Mouse (Mus musculus): Measurements from ENCODE around the gene Mfn1. TPM values are rescaled to one million over a fixed set of nuclear protein-coding genes. Genes with fewer than 3 reads are reported as not detected.

Mfn1 gene
- polyA plus RNA-seq, 1 experiment from 2014 or later: 49.7 TPM

DNA sequence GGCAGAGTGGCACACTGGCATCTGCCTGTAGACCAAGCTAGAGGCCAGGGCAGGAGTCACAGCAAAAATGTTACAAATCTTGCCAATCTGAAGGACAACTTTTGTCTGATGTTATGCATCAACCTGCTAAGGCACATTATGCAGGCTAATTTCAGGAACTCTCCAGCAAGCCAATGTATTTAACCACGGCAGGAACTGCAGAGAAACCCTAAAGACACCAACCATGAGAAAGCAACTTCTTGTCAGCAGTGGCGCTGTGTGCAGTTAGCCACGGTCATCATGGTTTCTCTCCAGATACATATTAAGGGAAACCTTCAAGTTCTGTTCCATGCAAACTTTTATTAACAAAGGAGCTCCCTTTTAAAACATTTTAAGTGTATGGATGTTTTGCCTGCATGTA is 52.6 kb downstream of the Mfn1 start:
- ATAC-seq (ENCODE audit: low FRiP score, low read depth): no peak
- H3K4me2 ChIP-seq (replicated peaks): no peak overlapping the region
- WGBS: 89% methylated on average over 3 of the region's 3 CpGs
- no peak overlapping the region for H3K9ac ChIP-seq
- no peak overlapping the region for H3K4me3 ChIP-seq
- no peaks in the 10 kb centered on the region for H3K4me1 ChIP-seq
- no peaks in the 10 kb centered on the region for H3K9me3 ChIP-seq
- H3K27me3 ChIP-seq (replicated peaks): no peaks in the 10 kb centered on the region
- H3K27ac ChIP-seq: no peak overlapping the region
- peaks cover 31% of the 10 kb centered on the region for H3K36me3 ChIP-seq

DNA sequence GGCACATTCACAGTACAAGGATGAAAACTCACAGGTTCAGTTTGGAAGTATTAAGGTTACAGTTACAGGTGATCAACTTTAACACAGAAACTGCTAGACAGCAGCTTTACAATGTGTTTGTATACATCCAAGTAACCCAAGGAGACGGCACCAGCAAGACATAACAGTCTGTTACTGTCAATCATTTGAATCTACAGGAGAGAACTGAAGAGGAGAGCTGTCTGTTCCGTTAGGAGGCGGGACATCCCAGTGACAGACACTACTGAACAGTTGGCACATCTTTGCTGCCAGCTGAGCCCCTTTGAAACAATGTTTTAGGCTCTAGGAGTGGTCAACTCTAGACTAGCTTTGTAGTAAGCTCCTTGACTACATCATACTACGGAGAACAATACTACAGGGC is 54.2 kb downstream of the Mfn1 start:
- no peaks in the 10 kb centered on the region for H3K9me3 ChIP-seq
- H3K27me3 ChIP-seq (replicated peaks): no peaks in the 10 kb centered on the region
- no peak for ATAC-seq (ENCODE audit: low FRiP score, low read depth)
- no peak overlapping the region for H3K9ac ChIP-seq
- H3K4me1 ChIP-seq: no peaks in the 10 kb centered on the region
- H3K27ac ChIP-seq: no peak overlapping the region
- H3K36me3 ChIP-seq: peaks cover 32% of the 10 kb centered on the region; the same call in 1 of the 2 replicates
- H3K4me2 ChIP-seq (replicated peaks): no peak overlapping the region
- 93% methylated on average over 4 of the region's 4 CpGs for WGBS
- no peak overlapping the region for H3K4me3 ChIP-seq

DNA sequence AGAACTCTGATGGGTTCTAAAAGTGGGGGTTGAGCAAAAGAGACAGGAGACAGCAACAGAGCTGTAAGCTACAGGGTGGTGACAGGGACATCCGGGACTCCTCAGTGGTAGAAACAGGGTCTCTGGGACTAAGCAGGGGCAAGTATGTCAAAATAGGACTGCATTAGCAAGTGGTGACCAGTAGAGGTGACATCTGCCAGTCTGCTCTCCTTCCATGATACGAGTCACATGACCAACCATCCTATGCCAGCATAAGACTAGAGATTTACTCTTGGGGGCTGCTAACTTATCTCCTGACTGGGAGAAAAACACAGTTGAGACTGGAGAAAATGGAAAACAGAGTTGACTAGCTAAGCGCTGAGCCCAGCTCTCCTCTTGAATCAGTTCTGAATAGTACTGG is 57.0 kb downstream of the Mfn1 start:
- H3K4me2 ChIP-seq (replicated peaks): no peak overlapping the region
- no peak overlapping the region for H3K9ac ChIP-seq
- peaks cover 35% of the 10 kb centered on the region; the same call in 1 of the 2 replicates for H3K36me3 ChIP-seq
- H3K9me3 ChIP-seq: no peaks in the 10 kb centered on the region
- H3K27ac ChIP-seq: no peak overlapping the region
- no peak overlapping the region for H3K4me3 ChIP-seq
- 93% methylated on average over 3 of the region's 3 CpGs for whole genome bisulfite sequencing
- H3K4me1 ChIP-seq: no peaks in the 10 kb centered on the region
- H3K27me3 ChIP-seq (replicated peaks): no peaks in the 10 kb centered on the region
- ATAC-seq (ENCODE audit: low FRiP score, low read depth): no peak

DNA sequence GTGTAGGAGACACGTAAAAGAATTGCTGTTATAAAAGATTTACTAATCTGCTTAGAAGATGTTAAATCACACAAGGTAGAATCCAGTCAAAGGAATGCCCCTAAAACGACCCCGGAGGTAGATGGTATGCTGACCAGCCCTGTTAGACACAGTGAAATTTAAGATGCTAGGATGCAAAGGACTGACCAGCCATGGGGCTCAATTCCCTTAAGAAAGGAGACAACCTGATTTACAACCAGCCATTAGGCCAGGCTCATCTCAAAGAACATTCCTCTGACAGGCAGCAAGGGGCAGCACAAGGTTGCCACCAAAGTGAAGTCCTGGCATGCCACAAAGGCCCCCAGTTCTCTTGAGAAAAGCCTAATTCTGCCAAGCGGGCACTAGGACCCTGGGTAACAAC is 65.8 kb downstream of the Mfn1 start:
- ATAC-seq (ENCODE audit: low FRiP score, low read depth): no peak
- no peaks in the 10 kb centered on the region for H3K9me3 ChIP-seq
- no peak overlapping the region for H3K4me3 ChIP-seq
- H3K36me3 ChIP-seq: peaks cover 5% of the 10 kb centered on the region; the same call in 1 of the 2 replicates
- H3K27me3 ChIP-seq (replicated peaks): no peaks in the 10 kb centered on the region
- 28% methylated on average over 4 of the region's 4 CpGs for WGBS
- no peak overlapping the region for H3K27ac ChIP-seq
- H3K9ac ChIP-seq: no peak overlapping the region
- H3K4me2 ChIP-seq (replicated peaks): no peak overlapping the region
- H3K4me1 ChIP-seq: no peaks in the 10 kb centered on the region

DNA sequence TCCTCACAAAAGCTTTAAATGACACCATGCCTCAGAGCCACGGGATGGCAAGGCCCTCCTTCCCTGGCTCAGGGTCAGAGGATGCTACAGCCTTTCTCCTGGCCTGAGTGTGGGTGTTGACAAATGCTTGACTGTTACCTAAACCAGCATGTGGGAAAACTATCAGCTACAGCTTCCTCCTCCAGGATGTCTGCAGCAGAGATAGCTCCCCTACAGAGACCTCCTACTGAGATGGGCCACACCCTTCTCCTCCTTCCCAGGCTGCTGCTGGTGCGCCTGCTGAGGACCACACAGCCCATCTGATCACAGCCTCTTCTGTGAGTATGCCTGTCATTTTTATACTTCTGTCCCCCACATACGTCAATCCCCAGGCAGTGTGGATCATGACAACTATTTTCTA is 70.1 kb downstream of the Mfn1 start:
- Histone ChIP-seq H3K4me1 (no peaks in the 10 kb centered on the region), H3K36me3 (peaks cover 4% of the 10 kb centered on the region; the same call in 1 of the 2 replicates), H3K27ac (no peak overlapping the region), H3K9ac (no peak overlapping the region), H3K4me3 (no peak overlapping the region), H3K27me3 (replicated peaks) (no peaks in the 10 kb centered on the region), H3K4me2 (replicated peaks) (no peak overlapping the region), H3K9me3 (no peaks in the 10 kb centered on the region)
- whole genome bisulfite sequencing: 69% methylated on average over 3 of the region's 3 CpGs
- ATAC-seq (ENCODE audit: low FRiP score, low read depth): no peak

GRCm38 (mm10) chr3:32601055-32601454 is 71.8 kb downstream of the Mfn1 start:
- Histone ChIP-seq H3K9ac (no peak overlapping the region), H3K4me3 (no peak overlapping the region), H3K9me3 (no peaks in the 10 kb centered on the region), H3K4me1 (no peaks in the 10 kb centered on the region), H3K27me3 (replicated peaks) (no peaks in the 10 kb centered on the region), H3K27ac (no peak overlapping the region), H3K4me2 (replicated peaks) (no peak overlapping the region), H3K36me3 (peaks cover 5% of the 10 kb centered on the region; the same call in 1 of the 2 replicates)
- WGBS: 94% methylated on average over 10 of the region's 10 CpGs
- no peak for ATAC-seq (ENCODE audit: low FRiP score, low read depth)

GRCm38 (mm10) chr3:32609233-32609632 is 80.0 kb downstream of the Mfn1 start:
- no peak for ATAC-seq (ENCODE audit: low FRiP score, low read depth)
- Histone ChIP-seq H3K4me2 (replicated peaks) (no peak overlapping the region), H3K4me1 (no peaks in the 10 kb centered on the region), H3K36me3 (peaks cover 2% of the 10 kb centered on the region; the same call in 1 of the 2 replicates), H3K27ac (no peak overlapping the region), H3K9me3 (no peaks in the 10 kb centered on the region), H3K4me3 (no peak overlapping the region), H3K27me3 (replicated peaks) (no peaks in the 10 kb centered on the region), H3K9ac (no peak overlapping the region)
- WGBS: 98% methylated on average over 4 of the region's 4 CpGs

DNA sequence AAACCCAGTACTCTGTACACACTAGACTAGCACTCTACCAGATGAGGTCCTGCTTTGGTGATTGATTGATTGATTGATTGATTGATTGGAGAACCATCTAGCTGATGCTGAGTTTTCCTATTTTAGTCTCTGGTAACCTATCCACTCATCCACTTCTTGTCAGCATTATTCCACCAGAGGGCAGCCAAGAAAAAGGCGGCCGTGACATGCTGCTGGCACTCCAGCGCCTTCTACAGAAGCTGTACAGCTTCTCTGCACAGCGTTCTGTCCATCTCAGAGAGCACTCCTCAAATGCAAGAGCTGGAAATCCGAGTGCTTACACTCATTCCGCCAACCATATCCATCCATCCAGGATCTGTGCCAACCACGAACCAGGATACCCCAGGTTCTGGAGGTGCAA is 81.3 kb downstream of the Mfn1 start:
- WGBS: 33% methylated on average over 7 of the region's 7 CpGs
- no peaks in the 10 kb centered on the region for H3K27me3 ChIP-seq (replicated peaks)
- H3K27ac ChIP-seq: no peak overlapping the region
- no peak overlapping the region for H3K4me2 ChIP-seq (replicated peaks)
- no peaks in the 10 kb centered on the region for H3K4me1 ChIP-seq
- H3K9ac ChIP-seq: no peak overlapping the region
- H3K36me3 ChIP-seq: no peaks in the 10 kb centered on the region
- no peak overlapping the region for H3K4me3 ChIP-seq
- H3K9me3 ChIP-seq: no peaks in the 10 kb centered on the region
- ATAC-seq (ENCODE audit: low FRiP score, low read depth): peak; percentile 45

- ATAC-seq (ENCODE audit: low FRiP score, low read depth): no peak
- H3K27me3 ChIP-seq (replicated peaks): no peaks in the 10 kb centered on the region
- whole genome bisulfite sequencing: 82% methylated on average over 11 of the region's 11 CpGs
- no peaks in the 10 kb centered on the region for H3K4me1 ChIP-seq
- no peak overlapping the region for H3K27ac ChIP-seq
- no peaks in the 10 kb centered on the region for H3K36me3 ChIP-seq
- no peak overlapping the region for H3K9ac ChIP-seq
- no peak overlapping the region for H3K4me3 ChIP-seq
- H3K4me2 ChIP-seq (replicated peaks): no peak overlapping the region
- H3K9me3 ChIP-seq: no peaks in the 10 kb centered on the region
Observed at GRCm38 (mm10) chr3:32611606-32612170, 82.4 kb downstream of the Mfn1 start.

DNA sequence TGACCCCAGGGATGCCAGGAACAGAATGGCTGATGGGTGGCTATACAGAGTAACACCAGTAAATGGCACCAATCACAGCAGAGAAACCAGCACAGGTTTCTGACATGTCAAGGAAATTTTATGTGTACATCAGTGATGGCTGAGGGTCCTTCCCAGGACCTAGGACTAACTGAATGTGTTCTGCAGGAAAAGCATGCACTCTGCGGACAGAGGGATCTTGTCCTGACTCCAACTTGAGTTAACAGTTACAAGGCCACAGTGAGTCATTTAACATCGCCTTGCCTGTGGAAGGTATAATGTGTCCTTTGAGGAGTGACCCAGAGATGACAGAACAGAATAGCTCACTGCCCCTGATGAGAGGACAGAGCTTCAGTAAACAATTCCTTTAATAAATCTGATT is 85.5 kb downstream of the Mfn1 start:
- H3K9ac ChIP-seq: no peak overlapping the region
- H3K27ac ChIP-seq: no peak overlapping the region
- H3K4me3 ChIP-seq: no peak overlapping the region
- no peaks in the 10 kb centered on the region for H3K4me1 ChIP-seq
- no peak overlapping the region for H3K4me2 ChIP-seq (replicated peaks)
- 84% methylated on average over 2 of the region's 2 CpGs for WGBS
- no peaks in the 10 kb centered on the region for H3K36me3 ChIP-seq
- no peaks in the 10 kb centered on the region for H3K27me3 ChIP-seq (replicated peaks)
- no peaks in the 10 kb centered on the region for H3K9me3 ChIP-seq
- no peak for ATAC-seq (ENCODE audit: low FRiP score, low read depth)

DNA sequence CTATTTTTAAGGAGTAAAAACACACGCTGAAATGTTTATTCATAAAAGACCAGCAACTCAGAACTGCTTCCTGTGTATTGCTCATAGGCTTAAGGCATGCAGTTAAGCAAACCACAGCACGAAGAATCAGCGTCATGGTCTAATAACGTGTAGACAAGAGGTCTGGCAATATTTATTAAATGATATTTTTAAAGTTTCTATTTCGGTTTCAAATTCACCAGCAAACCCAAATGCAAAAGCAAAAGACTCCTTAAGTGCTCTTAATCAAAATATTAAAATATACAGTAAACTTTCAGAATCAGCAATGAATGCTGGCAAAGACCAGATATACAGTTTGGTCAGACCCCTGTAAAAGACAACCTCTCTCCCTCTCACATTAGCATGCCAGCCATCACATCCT is 86.1 kb downstream of the Mfn1 start:
- ATAC-seq (ENCODE audit: low FRiP score, low read depth): no peak
- no peaks in the 10 kb centered on the region for H3K4me1 ChIP-seq
- no peaks in the 10 kb centered on the region for H3K36me3 ChIP-seq
- no peaks in the 10 kb centered on the region for H3K9me3 ChIP-seq
- 84% methylated on average over 5 of the region's 5 CpGs for WGBS
- no peak overlapping the region for H3K4me3 ChIP-seq
- H3K27ac ChIP-seq: no peak overlapping the region
- peak overlapping the region; percentile 65 for H3K4me2 ChIP-seq (replicated peaks)
- no peak overlapping the region for H3K9ac ChIP-seq
- no peaks in the 10 kb centered on the region for H3K27me3 ChIP-seq (replicated peaks)

- H3K4me3 ChIP-seq: peak overlapping the region; percentile 70
- 10% methylated on average over 9 of the region's 14 CpGs for WGBS
- peak overlapping the region; percentile 72 for H3K9ac ChIP-seq
- no peaks in the 10 kb centered on the region for H3K4me1 ChIP-seq
- no peaks in the 10 kb centered on the region for H3K36me3 ChIP-seq
- H3K4me2 ChIP-seq (replicated peaks): peak overlapping the region; percentile 65
- H3K9me3 ChIP-seq: no peaks in the 10 kb centered on the region
- ATAC-seq (ENCODE audit: low FRiP score, low read depth): no peak
- no peaks in the 10 kb centered on the region for H3K27me3 ChIP-seq (replicated peaks)
- H3K27ac ChIP-seq: no peak overlapping the region
Observed at GRCm38 (mm10) chr3:32616006-32616330, 86.7 kb downstream of the Mfn1 start.

- under 1% methylated on average over 73 of the region's 83 CpGs for WGBS
- Histone ChIP-seq H3K36me3 (no peaks in the 10 kb centered on the region), H3K9me3 (no peaks in the 10 kb centered on the region), H3K4me2 (replicated peaks) (peak within 1 kb of the TSS; percentile 65), H3K9ac (peak within 1 kb of the TSS; percentile 72), H3K27ac (no peak within 1 kb of the TSS), H3K27me3 (replicated peaks) (no peaks in the 10 kb centered on the region), H3K4me1 (no peaks in the 10 kb centered on the region), H3K4me3 (peak within 1 kb of the TSS; percentile 70)
- peak; percentile 93 for ATAC-seq (ENCODE audit: low FRiP score, low read depth)
Observed at GRCm38 (mm10) chr3:32616331-32617052, 87.2 kb downstream of the Mfn1 start, which contains the start of gene Gnb4. Gene Gnb4 (minus strand): TSS chr3:32616585.

All from neural tube, embryonic 12.5 days (tissue).